Mouse (Mus musculus): ENCODE measurements around the gene Faap20.

GRCm38 (mm10) chr4:155228461-155228860 is 21.1 kb upstream of the Faap20 start:
- no peak for TF ChIP-seq CTCF (IDR thresholded peaks at IDR 0.05 in 2 of 3, conservative IDR thresholded peaks at IDR 0.05 in 1 of 3; ENCODE audit: control insufficient read depth in 1 of 3, insufficient read depth in 1 of 3, low read depth in 2 of 3, low read length in 3 of 3, poor library complexity in 1 of 3, severe bottlenecking in 1 of 3)
- no peak for TF ChIP-seq POLR2A (IDR thresholded peaks at IDR 0.05; ENCODE audit: control insufficient read depth in 1 of 2, insufficient read depth in 1 of 2, low read depth in 1 of 2, low read length in 2 of 2, poor library complexity in 1 of 2)
- no peak for TF ChIP-seq POLR2AphosphoS5 (IDR thresholded peaks at IDR 0.05; ENCODE audit: borderline replicate concordance, low read depth, low read length)
- no peak for TF ChIP-seq POLR2AphosphoS2 (IDR thresholded peaks at IDR 0.05; ENCODE audit: low read length)
- no peak for TF ChIP-seq EP300 (IDR thresholded peaks at IDR 0.05; ENCODE audit: low read depth in 1 of 2, low read length in 2 of 2)
- TF ChIP-seq ZC3H11A (IDR thresholded peaks at IDR 0.05; ENCODE audit: low read depth, low read length): no peak

All from MEL (cell line).